Mouse (Mus musculus) heart, embryonic 16.5 days (tissue): Measurements from ENCODE around the gene Abcb9. TPM values are rescaled to one million over a fixed set of nuclear protein-coding genes. Genes with fewer than 3 reads are reported as not detected.

Experiments
- ATAC-seq: fragments of 200-750 bp; cut with Nextera tagmentation; replicated peaks from 2 replicates; pipeline ENCODE4 v1.8.0; 2017; ENCODE audit warnings: moderate number of reproducible peaks; ENCODE audit not compliant: insufficient read depth, low FRiP score; ENCODE audit errors: extremely low read depth
- H3K27ac ChIP-seq: fragments of 300-500 bp; sonication (generic); 2 replicates; pipeline ENCODE4 v1.5.1; 2014; ENCODE audit warnings: mild to moderate bottlenecking, low read length, control low read depth, moderate library complexity
- H3K27me3 ChIP-seq: fragments of 300-500 bp; sonication (generic); 2 replicates; pipeline ENCODE4 v1.6.1; 2014; ENCODE audit warnings: low read length, mixed read lengths; ENCODE audit not compliant: control insufficient read depth, insufficient read depth
- H3K36me3 ChIP-seq: fragments of 300-500 bp; sonication (generic); 2 replicates; pipeline ENCODE4 v1.6.1; 2014; ENCODE audit not compliant: control insufficient read depth, insufficient read depth
- H3K4me1 ChIP-seq: fragments of 300-500 bp; sonication (generic); 2 replicates; pipeline ENCODE4 v1.6.1; 2014; ENCODE audit warnings: low read length, mixed read lengths; ENCODE audit not compliant: control insufficient read depth, insufficient read depth
- H3K4me2 ChIP-seq: fragments of 300-500 bp; sonication (generic); 2 replicates; pipeline ENCODE4 v1.6.1; 2014; ENCODE audit warnings: low read depth, mild to moderate bottlenecking, control low read depth, low read length
- H3K4me3 ChIP-seq: fragments of 300-500 bp; sonication (generic); 2 replicates; pipeline ENCODE4 v1.5.1; 2014; ENCODE audit warnings: mild to moderate bottlenecking, control low read depth, low read length
- H3K9ac ChIP-seq: fragments of 300-500 bp; sonication (generic); 2 replicates; pipeline ENCODE4 v1.6.1; 2014; ENCODE audit warnings: low read length, control low read depth
- H3K9me3 ChIP-seq: fragments of 300-500 bp; sonication (generic); replicated peaks from 2 replicates; pipeline ENCODE4 v1.6.1; 2016; ENCODE audit warnings: low read length; ENCODE audit not compliant: control insufficient read depth
- WGBS: fragments of 180-500 bp; shearing (Covaris S2); extraction: QIAGEN DNeasy Blood & Tissue Kit; methylation state at CpG from one replicate; pipeline ENCODE4 v1.1.7; 2014; 5-methylcytosine and 5-hydroxymethylcytosine counted together
- polyA plus RNA-seq: library from polyadenylated mRNA; unstranded; fragments of >200 nt; fragmentation: Nextera tagmentation; extraction: Ambion mirVana; gene quantifications from 2 replicates; pipeline ENCODE4 v1.2.1, GENCODE M21; 2015

Gene Abcb9
- polyA plus RNA-seq, 1 experiment from 2014 or later, result 7.2 TPM

DNA sequence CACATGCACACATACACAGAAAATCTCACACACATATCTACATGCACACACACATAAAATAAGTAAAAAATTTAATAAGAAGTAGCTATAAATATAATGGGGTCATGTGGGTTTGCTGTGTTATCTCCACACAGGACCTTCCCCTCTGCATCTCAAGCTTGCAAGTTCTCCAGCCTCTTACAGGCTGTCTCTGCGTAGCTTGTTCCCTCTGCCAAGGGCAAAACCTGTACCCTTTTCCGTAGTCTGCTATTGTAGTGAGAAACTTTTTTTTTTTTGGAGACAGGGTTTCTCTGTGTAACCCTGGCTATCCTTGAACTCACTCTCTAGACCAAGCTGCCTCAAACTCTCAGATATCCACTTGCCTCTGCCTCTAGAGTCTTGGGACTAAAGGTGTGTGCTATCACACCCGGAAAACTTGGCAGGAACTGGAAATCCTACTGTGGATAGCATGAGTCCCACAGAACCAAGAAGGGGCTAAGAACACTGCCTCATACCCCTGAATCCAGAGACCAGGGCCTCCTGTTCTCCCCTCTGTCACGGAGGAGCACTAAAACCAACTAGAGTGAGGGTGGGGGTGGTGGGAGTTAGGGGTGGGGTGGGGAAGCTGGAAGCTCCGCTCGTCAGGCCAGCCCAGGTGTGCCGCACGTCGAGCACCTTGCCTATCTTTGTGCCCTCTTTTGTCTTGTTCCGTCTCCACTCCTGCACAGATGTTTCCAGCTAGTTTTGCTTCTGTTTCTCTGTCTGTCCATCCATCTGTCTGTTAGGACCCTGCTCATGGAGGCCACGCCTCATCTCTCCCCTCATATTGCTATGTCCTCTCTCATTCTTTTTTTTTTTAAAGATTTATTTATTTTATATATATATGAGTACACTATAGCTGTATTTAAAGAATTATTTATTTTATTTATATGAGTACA, 4.8 kb upstream of the Abcb9 start:
- no peaks in the 10 kb centered on the region for H3K9me3 ChIP-seq
- H3K9ac ChIP-seq, result no peak overlapping the region
- 82% methylated on average over 11 of the region's 11 CpGs for WGBS
- no peak overlapping the region for H3K4me3 ChIP-seq
- no peaks in the 10 kb centered on the region for H3K36me3 ChIP-seq
- no peak overlapping the region for H3K27ac ChIP-seq
- ATAC-seq, result no peak
- H3K4me2 ChIP-seq, result no peak overlapping the region
- H3K4me1 ChIP-seq, result no peaks in the 10 kb centered on the region; the same call in 1 of the 2 replicates
- H3K27me3 ChIP-seq, result no peaks in the 10 kb centered on the region

DNA sequence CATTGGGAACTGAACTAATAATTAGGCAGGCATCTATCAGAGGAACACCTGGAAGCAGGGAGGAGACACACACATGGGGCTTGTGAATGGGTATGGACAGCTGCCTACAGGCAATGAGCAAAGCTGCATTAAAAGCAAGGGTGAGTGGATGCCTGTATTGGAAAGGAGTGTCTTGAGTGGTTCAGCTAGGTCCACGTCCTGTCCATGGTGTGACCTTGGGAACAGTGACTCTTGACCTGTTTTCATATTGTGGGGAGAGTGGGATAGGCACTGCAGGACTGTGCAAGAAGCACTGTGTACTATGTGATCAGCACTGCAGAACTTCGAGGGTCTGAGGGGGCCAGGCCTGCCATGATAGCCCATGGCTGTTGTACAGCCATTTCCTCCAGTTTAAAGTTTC, 3.3 kb upstream of the Abcb9 start:
- no peaks in the 10 kb centered on the region for H3K36me3 ChIP-seq
- WGBS, result 85% methylated on average over 2 of the region's 2 CpGs
- H3K27ac ChIP-seq, result no peak overlapping the region
- no peak overlapping the region for H3K4me2 ChIP-seq
- H3K4me1 ChIP-seq, result peaks cover 7% of the 10 kb centered on the region
- H3K27me3 ChIP-seq, result no peaks in the 10 kb centered on the region
- no peak for ATAC-seq
- no peak overlapping the region for H3K9ac ChIP-seq
- no peaks in the 10 kb centered on the region for H3K9me3 ChIP-seq
- no peak overlapping the region for H3K4me3 ChIP-seq

DNA sequence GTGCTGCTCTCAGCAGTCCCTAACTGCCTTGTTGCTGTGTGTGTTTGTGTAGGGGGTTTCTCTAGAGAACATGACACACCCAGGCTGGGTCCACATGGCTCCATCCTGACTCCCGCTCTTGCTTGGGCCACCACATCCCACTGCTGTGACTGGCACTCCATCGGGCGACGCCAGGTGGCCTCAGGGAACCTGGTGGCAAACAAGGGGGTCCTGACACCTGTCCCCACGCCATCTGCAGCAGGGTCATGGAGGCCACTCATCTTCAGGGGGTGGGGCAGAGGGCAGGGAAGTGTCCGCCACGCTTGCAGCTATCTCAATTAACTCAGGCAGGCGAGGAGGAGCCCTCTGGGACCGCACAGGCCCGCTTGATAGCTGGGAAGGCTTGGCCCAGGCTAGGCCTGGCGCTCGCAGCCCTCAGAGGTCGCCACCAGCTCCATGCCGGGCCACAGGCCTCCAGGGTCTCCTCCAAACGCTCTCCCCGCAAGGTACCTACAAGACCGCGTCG, 469 bp downstream of the Abcb9 start:
- WGBS, result 16% methylated on average over 19 of the region's 19 CpGs
- Histone ChIP-seq H3K4me3 (peak overlapping the region; percentile 60), H3K27ac (no peak overlapping the region), H3K9me3 (no peaks in the 10 kb centered on the region), H3K4me1 (peaks cover 15% of the 10 kb centered on the region), H3K9ac (peak overlapping the region; percentile 74), H3K36me3 (no peaks in the 10 kb centered on the region), H3K4me2 (peak overlapping the region; percentile 92), H3K27me3 (no peaks in the 10 kb centered on the region)
- ATAC-seq, result peak; percentile 43; the same call in 1 of the 2 replicates

DNA sequence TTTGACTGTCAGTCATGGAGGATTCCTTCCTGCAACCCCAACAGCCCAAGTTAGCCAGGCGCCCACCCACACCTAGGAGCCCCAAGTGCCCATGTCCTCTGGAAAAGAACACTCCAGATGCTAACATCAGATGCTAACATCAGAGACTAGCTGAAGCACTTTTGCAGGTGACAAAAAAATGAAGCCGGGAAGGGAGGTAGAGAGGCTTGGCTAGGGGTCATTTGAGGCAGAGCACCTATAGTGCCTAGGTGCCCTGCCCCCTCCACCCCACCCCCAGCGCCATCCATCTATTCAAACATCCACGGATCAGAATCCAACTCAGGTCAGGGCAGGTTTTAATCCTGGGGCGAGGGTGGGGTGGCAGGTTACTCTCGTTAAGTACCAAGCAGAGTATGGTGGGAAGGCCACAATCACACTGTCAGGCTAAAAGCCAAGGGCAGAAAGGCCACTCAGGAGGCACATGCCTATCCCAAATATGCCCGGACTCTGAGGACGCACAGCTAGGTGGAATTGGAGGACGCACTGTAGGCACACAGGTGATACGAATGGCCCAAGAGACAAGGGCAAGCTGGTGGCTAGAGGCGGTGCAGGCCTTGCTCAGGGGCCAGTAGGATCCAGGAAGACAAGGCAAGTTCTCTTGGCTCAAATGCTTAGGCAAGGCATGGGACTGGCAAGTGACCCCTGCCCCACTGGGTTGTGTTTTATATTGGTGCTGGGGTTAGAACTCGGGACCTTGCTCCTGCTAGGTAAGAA, 1.6 kb downstream of the Abcb9 start:
- WGBS, result 88% methylated on average over 12 of the region's 12 CpGs
- no peak for ATAC-seq

DNA sequence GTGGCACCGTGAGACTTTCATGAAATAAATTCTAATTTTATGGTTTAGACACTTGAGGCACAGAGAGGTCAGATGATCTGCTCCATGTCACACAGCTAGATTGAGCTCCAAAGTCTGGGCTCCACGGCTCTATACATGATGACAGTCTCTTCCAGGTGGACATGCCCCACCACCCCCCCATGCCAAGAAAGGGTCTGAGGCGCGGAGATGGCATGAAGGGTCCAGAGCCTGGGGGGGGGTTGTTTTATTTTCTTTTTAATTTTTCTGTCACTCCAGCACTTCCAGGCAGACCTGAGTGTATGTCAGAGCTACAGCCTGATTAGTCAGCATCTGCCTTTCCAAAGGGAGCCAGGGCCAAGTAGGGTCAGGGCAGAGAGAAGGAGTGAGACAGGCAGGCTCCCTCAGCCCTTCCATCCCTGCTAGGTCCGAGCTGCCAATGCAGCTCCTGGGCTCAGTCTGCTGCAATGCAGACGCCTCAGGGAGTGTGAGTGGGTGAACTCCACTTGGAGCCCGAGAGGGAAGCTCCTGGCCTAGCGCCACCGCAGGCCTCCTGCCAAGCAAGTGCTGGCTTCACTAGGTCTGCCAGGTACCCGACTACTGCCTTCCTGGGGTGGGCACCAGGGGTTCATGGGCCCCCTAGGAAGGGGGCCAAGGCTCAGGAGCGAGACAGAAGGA, 2.3 kb downstream of the Abcb9 start:
- Histone ChIP-seq H3K4me2 (no peak overlapping the region), H3K9me3 (no peaks in the 10 kb centered on the region), H3K27me3 (no peaks in the 10 kb centered on the region), H3K4me1 (peaks cover 15% of the 10 kb centered on the region), H3K9ac (peak overlapping the region; percentile 21; the same call in 1 of the 2 replicates), H3K4me3 (no peak overlapping the region), H3K36me3 (no peaks in the 10 kb centered on the region), H3K27ac (no peak overlapping the region)
- 61% methylated on average over 11 of the region's 11 CpGs for WGBS
- no peak for ATAC-seq

More for the DNA sequence above, 1.6 kb downstream of the Abcb9 start:
- Histone ChIP-seq H3K4me3 (no peak overlapping the region), H3K27me3 (no peaks in the 10 kb centered on the region), H3K9ac (no peak overlapping the region), H3K4me1 (peaks cover 15% of the 10 kb centered on the region), H3K36me3 (no peaks in the 10 kb centered on the region), H3K9me3 (no peaks in the 10 kb centered on the region), H3K27ac (no peak overlapping the region), H3K4me2 (no peak overlapping the region)

DNA sequence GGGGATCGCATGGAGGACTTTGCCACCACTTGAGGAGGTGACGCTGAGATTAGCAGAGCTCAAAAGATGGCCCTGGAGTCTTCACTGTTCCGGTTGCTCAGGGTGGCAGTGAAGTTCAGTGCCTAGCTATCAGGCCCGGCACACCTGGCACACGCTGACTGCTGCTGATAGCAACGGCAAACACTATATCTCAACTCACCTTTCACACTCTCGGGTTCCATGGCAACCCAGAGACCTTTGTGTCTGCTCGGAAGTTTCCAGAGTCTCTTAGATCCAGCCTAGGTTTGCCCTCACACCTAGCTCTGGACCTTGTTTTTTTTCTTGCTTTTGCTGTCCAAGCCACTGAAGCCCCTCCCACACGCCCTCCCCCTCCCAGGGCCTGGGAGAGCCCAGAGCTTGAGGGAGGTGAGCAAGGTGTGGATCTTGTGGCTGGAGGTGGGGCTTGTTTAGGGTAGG, 3.6 kb downstream of the Abcb9 start:
- 50% methylated on average over 9 of the region's 9 CpGs for WGBS
- Histone ChIP-seq H3K4me3 (no peak overlapping the region), H3K36me3 (no peaks in the 10 kb centered on the region), H3K27me3 (no peaks in the 10 kb centered on the region), H3K27ac (no peak overlapping the region), H3K4me2 (no peak overlapping the region), H3K9ac (no peak overlapping the region), H3K4me1 (peaks cover 15% of the 10 kb centered on the region), H3K9me3 (no peaks in the 10 kb centered on the region)
- no peak for ATAC-seq

DNA sequence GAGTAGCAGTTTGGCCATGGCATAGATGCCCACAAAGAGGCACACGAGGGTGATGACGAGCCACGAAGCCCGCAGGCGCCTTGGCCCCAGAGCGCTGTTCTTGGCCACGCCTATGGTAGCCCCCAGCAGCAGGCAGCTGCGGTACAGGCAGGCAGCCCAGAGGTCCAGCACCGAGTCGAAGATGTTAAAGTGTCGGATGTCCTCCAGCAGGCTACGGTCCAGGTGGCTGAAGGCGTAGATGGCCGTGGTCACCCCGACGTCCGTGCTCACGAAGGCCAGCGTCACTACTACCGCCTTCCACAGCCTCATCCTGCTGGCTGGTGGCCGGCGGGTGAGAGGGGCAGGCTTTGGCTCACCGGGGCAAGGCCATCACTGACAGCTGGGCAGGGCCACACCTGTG, 5.7 kb downstream of the Abcb9 start:
- ATAC-seq, result no peak
- no peak overlapping the region for H3K4me3 ChIP-seq
- WGBS, result 79% methylated on average over 23 of the region's 23 CpGs
- no peak overlapping the region for H3K9ac ChIP-seq
- H3K4me1 ChIP-seq, result peaks cover 10% of the 10 kb centered on the region
- H3K9me3 ChIP-seq, result no peaks in the 10 kb centered on the region
- H3K36me3 ChIP-seq, result no peaks in the 10 kb centered on the region
- H3K4me2 ChIP-seq, result no peak overlapping the region
- H3K27ac ChIP-seq, result no peak overlapping the region
- no peaks in the 10 kb centered on the region for H3K27me3 ChIP-seq

DNA sequence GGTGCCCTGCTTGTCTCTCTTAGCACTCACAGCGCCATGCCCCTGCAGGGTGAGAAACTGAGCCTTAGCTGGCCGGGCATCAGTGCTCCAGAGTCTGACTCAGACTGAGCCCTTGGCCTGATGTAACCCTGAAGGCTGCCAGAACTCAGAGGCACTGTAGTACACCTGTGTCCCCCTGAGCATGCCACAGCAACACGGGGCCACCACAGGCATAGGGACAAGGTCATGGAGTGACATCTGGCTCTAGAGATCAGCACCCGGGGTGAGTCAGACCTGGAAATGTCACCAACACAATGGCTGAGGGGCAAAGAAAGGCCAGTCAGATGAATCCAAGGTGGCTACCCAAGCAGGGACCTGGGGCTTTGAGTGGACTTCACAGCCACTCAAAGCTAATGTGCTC, 8.7 kb downstream of the Abcb9 start:
- WGBS, result 82% methylated on average over 4 of the region's 4 CpGs

More for the DNA sequence above, 8.7 kb downstream of the Abcb9 start:
- Histone ChIP-seq H3K4me1 (no peaks in the 10 kb centered on the region), H3K9me3 (no peaks in the 10 kb centered on the region), H3K9ac (no peak overlapping the region), H3K36me3 (no peaks in the 10 kb centered on the region), H3K27ac (no peak overlapping the region), H3K4me2 (no peak overlapping the region), H3K27me3 (no peaks in the 10 kb centered on the region), H3K4me3 (no peak overlapping the region)
- no peak for ATAC-seq
